Mouse (Mus musculus): ENCODE results near the gene Spem1.

DNA sequence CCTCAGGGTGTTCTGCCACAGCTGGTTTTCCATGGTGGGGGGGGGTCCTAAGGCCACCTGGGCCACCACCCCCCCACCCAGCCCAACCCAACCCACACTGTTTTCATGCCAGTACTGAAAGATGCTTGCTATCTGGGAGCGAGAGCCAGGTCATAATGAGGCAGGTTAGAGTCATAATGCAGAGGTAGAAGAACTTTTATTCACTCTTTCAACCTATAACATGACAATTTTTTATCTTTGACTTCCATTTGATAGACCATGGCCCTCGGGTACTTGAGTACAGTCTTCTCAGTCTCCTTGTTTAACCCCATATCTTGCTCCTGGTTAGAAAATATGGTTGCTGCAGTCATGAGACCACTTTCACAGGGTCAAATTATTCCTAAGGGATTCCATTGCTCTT lies 3.6 kb downstream of the Spem1 start, which contains the start of gene Spem2:
- TF ChIP-seq CTCF (IDR thresholded peaks at IDR 0.05; ENCODE audit: control insufficient read depth, insufficient read depth, insufficient replicate concordance, low read depth, low read length): no peak
- TF ChIP-seq POLR2A (IDR thresholded peaks at IDR 0.05; ENCODE audit: control insufficient read depth, low read depth, low read length): no peak
